Mouse (Mus musculus) CH12.LX (cell line): ENCODE results near the gene H2bfm.

Experiments used
- CTCF ChIP-seq, 2 experiments: IDR thresholded peaks in 1 of 2; conservative IDR thresholded peaks in 1 of 2; 2 replicates each; pipeline ENCODE4 v1.5.1; 2011 to 2012; ENCODE audit warnings: low read depth in 2 of 2, low read length in 2 of 2, improper control_type of control experiment in 1 of 2, inconsistent platforms in 1 of 2, mild to moderate bottlenecking in 1 of 2, moderate library complexity in 1 of 2
- ELF1 ChIP-seq: IDR thresholded peaks from 2 replicates; pipeline ENCODE4 v1.6.1; 2014; ENCODE audit warnings: low read depth, mild to moderate bottlenecking, inconsistent platforms, low read length, improper control_type of control experiment
- MAFK ChIP-seq: IDR thresholded peaks from 2 replicates; pipeline ENCODE4 v1.6.1; 2011; ENCODE audit warnings: low read length, improper control_type of control experiment; ENCODE audit not compliant: insufficient replicate concordance
- USF1 ChIP-seq: IDR thresholded peaks from 2 replicates; pipeline ENCODE4 v1.6.1; 2014; ENCODE audit warnings: low read depth, mild to moderate bottlenecking, inconsistent platforms, low read length, improper control_type of control experiment

DNA sequence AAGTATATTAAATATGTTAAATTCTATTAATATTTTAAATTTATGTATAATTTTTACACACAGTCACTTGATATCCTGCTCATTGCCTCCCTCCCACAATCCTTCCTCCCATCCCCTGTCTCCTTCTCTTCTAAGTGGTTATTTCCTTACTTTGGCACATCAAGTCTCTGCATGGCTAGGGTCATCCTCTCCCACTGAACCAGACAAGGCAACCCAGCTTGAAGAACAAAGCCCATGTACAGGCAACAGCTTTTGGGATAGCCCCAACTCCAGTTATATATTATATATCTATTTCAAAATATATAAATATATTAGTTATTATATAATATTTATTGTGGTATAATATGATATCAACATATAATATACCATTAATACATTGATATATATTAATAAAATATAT is 1.3 kb upstream of the H2bfm start:
- TF ChIP-seq CTCF (conservative IDR thresholded peaks at IDR 0.05 in 1 of 2, IDR thresholded peaks at IDR 0.05 in 1 of 2; ENCODE audit: low read depth in 2 of 2, low read length in 2 of 2) (no peak), USF1 (no peak), ELF1 (no peak), MAFK (no peak)
